ENCODE assay signal across 16 mouse cellular contexts in genomic region chr11:44917059-44917458, GRCm38 (mm10).
DNase-seq lines count a peak whose midpoint lies in the region; ATAC-seq and TF ChIP-seq lines count a peak whose summit lies in the region.
"Had no signal": no experiment of that assay in that cellular context is flagged by ENCODE, and none has a peak within 500 bp of the region (broad histone marks: within the 10 kb centered on the region; RNA-seq: fewer than 3 reads in every experiment).

No protein-coding gene starts in this region.

- no peak for ATAC-seq in lung, postnatal 0 days
- ATAC-seq in neural tube, embryonic 15.5 days (ENCODE audit: low FRiP score), result no peak
- ATAC-seq: intestine, embryonic 16.5 days; midbrain, embryonic 15.5 days had no signal

- WGBS in heart, adult 2 months, result 63% methylated on average over 8 of the region's 8 CpGs
- 57% methylated on average over 8 of the region's 8 CpGs for WGBS in heart, embryonic 10.5 days
- WGBS in lung, postnatal 0 days, result 55% methylated on average over 8 of the region's 8 CpGs
- 74% methylated on average over 8 of the region's 8 CpGs for WGBS in neural tube, embryonic 15.5 days

- no peak overlapping the region for H3K4me3 ChIP-seq in heart, adult 2 months
- no peak overlapping the region for H3K4me3 ChIP-seq in heart, embryonic 10.5 days
- H3K4me3 ChIP-seq in lung, postnatal 0 days (ENCODE audit: low read depth, low read length), result no peak overlapping the region
- H3K4me3 ChIP-seq in neural tube, embryonic 15.5 days (replicated peaks), result no peak overlapping the region
- no peak overlapping the region for H3K4me3 ChIP-seq in left cerebral cortex, adult 2 months
- H3K4me3 ChIP-seq: embryonic facial prominence, embryonic 12.5 days; hindbrain, embryonic 12.5 days; layer of hippocampus, adult 2 months; limb, embryonic 13.5 days; liver, embryonic 15.5 days; midbrain, embryonic 15.5 days had no signal

- no peak for TF ChIP-seq POLR2A in heart, adult 2 months (IDR thresholded peaks at IDR 0.05; ENCODE audit: insufficient read depth, low read depth, low read length)

- TF ChIP-seq CTCF in heart, adult 2 months (IDR thresholded peaks at IDR 0.05), result no peak
- TF ChIP-seq CTCF in lung, postnatal 0 days (IDR thresholded peaks at IDR 0.05), result no peak
- TF ChIP-seq CTCF in left cerebral cortex, adult 2 months (IDR thresholded peaks at IDR 0.05), result no peak

- peak; percentile 50 to 54 for DNase-seq in heart, adult 2 months
- no peak for DNase-seq in heart, embryonic 10.5 days (ENCODE audit: low spot score)
- peak; percentile 7 for DNase-seq in lung, postnatal 0 days (ENCODE audit: low spot score)
- no peak for DNase-seq in lung, adult 18-20 months
- peak; percentile 47 for DNase-seq in gastrocnemius, postnatal 14 days
- DNase-seq in left cerebral cortex, adult 2 months (ENCODE audit: extremely low spot score in 1 of 2, low spot score in 2 of 2), result no peak
- DNase-seq: cerebellum, adult 18-20 months; thymus, adult 18-20 months had no signal

- TF ChIP-seq EP300 in heart, adult 2 months (IDR thresholded peaks at IDR 0.05; ENCODE audit: insufficient read depth, low read depth, low read length), result no peak
- TF ChIP-seq EP300 in lung, postnatal 0 days (IDR thresholded peaks at IDR 0.05), result no peak

- no peaks in the 10 kb centered on the region for H3K79me2 ChIP-seq in heart, adult 2 months (replicated peaks; ENCODE audit: control insufficient read depth, insufficient read depth, low read length)

- peaks cover 5% of the 10 kb centered on the region for H3K4me1 ChIP-seq in heart, adult 2 months (ENCODE audit: control insufficient read depth, insufficient read depth, low read length)
- H3K4me1 ChIP-seq in heart, embryonic 10.5 days, result peaks cover 4% of the 10 kb centered on the region; the same call in 1 of the 2 replicates
- H3K4me1 ChIP-seq in lung, postnatal 0 days (ENCODE audit: insufficient read depth, low read depth, low read length), result no peaks in the 10 kb centered on the region
- H3K4me1 ChIP-seq in neural tube, embryonic 15.5 days, result 0 out of 2 replicates have a peak, but pooled peaks cover 3% of the 10 kb centered on the region
- H3K4me1 ChIP-seq: hindbrain, embryonic 12.5 days; liver, embryonic 15.5 days; midbrain, embryonic 15.5 days had no signal

- no peaks in the 10 kb centered on the region for H3K9me3 ChIP-seq in heart, embryonic 10.5 days
- H3K9me3 ChIP-seq in lung, postnatal 0 days (ENCODE audit: low read length), result no peaks in the 10 kb centered on the region
- H3K9me3 ChIP-seq in neural tube, embryonic 15.5 days (replicated peaks), result no peaks in the 10 kb centered on the region
- H3K9me3 ChIP-seq: embryonic facial prominence, embryonic 12.5 days; hindbrain, embryonic 12.5 days; limb, embryonic 13.5 days; liver, embryonic 15.5 days; midbrain, embryonic 15.5 days had no signal

- intact Hi-C loops in heart, adult 2 months (cut with DNase I), result no loop called here
- intact Hi-C loops in gastrocnemius, postnatal 14 days (cut with DNase I; ENCODE audit: low total_unique reads), result no loop called here
- intact Hi-C loops in left cerebral cortex, adult 2 months (cut with DNase I), result no loop called here

- no peaks in the 10 kb centered on the region for H3K27me3 ChIP-seq in heart, adult 2 months (ENCODE audit: control insufficient read depth, insufficient read depth, low read length)
- no peaks in the 10 kb centered on the region for H3K27me3 ChIP-seq in heart, embryonic 10.5 days (ENCODE audit: insufficient read depth, poor library complexity, severe bottlenecking)
- no peaks in the 10 kb centered on the region for H3K27me3 ChIP-seq in lung, postnatal 0 days (replicated peaks; ENCODE audit: insufficient read depth, low read length)
- no peaks in the 10 kb centered on the region for H3K27me3 ChIP-seq in neural tube, embryonic 15.5 days (replicated peaks)
- H3K27me3 ChIP-seq: hindbrain, embryonic 12.5 days; liver, embryonic 15.5 days; midbrain, embryonic 15.5 days had no signal

- peak overlapping the region; percentile 12; the same call in 1 of the 2 replicates for H3K27ac ChIP-seq in heart, adult 2 months
- no peak overlapping the region for H3K27ac ChIP-seq in heart, embryonic 10.5 days
- no peak overlapping the region for H3K27ac ChIP-seq in lung, postnatal 0 days (ENCODE audit: low read length)
- 0 out of 2 replicates have a peak overlapping the region, but pooled peaks have one; percentile 18 for H3K27ac ChIP-seq in neural tube, embryonic 15.5 days (replicated peaks)
- no peak overlapping the region for H3K27ac ChIP-seq in left cerebral cortex, adult 2 months
- H3K27ac ChIP-seq: embryonic facial prominence, embryonic 12.5 days; hindbrain, embryonic 12.5 days; layer of hippocampus, adult 2 months; limb, embryonic 13.5 days; liver, embryonic 15.5 days; midbrain, embryonic 15.5 days had no signal

- H3K36me3 ChIP-seq in heart, adult 2 months (ENCODE audit: control insufficient read depth, insufficient read depth, low read length), result no peaks in the 10 kb centered on the region; the same call in 1 of the 2 replicates
- no peaks in the 10 kb centered on the region for H3K36me3 ChIP-seq in heart, embryonic 10.5 days
- H3K36me3 ChIP-seq in lung, postnatal 0 days (ENCODE audit: insufficient read depth, low read length), result no peaks in the 10 kb centered on the region
- no peaks in the 10 kb centered on the region for H3K36me3 ChIP-seq in neural tube, embryonic 15.5 days
- H3K36me3 ChIP-seq: embryonic facial prominence, embryonic 12.5 days; hindbrain, embryonic 12.5 days; liver, embryonic 15.5 days; midbrain, embryonic 15.5 days had no signal

- H3K9ac ChIP-seq in heart, adult 2 months (ENCODE audit: low read depth, low read length), result no peak overlapping the region
- H3K9ac ChIP-seq in lung, postnatal 0 days (replicated peaks; ENCODE audit: low read depth), result no peak overlapping the region
- H3K9ac ChIP-seq in neural tube, embryonic 15.5 days (replicated peaks), result no peak overlapping the region
- H3K9ac ChIP-seq: embryonic facial prominence, embryonic 12.5 days; hindbrain, embryonic 12.5 days; limb, embryonic 13.5 days; liver, embryonic 15.5 days; midbrain, embryonic 15.5 days had no signal

- no peak overlapping the region for H3K4me2 ChIP-seq in lung, postnatal 0 days (replicated peaks; ENCODE audit: low read depth, low read length)
- no peak overlapping the region for H3K4me2 ChIP-seq in neural tube, embryonic 15.5 days
- H3K4me2 ChIP-seq: embryonic facial prominence, embryonic 12.5 days; hindbrain, embryonic 12.5 days; limb, embryonic 13.5 days; liver, embryonic 15.5 days; midbrain, embryonic 15.5 days had no signal

Comparison
In these comparisons a context has a peak if more than half of its experiments do, and no peak if none do; other contexts are left out.
1. DNase-seq: peak in heart, adult 2 months (2 of 2), lung, postnatal 0 days (single experiment) and gastrocnemius, postnatal 14 days (single experiment); none in heart, embryonic 10.5 days (single experiment), lung, adult 18-20 months (0 of 2) and left cerebral cortex, adult 2 months (0 of 2).
2. H3K27ac ChIP-seq: peak in heart, adult 2 months (single experiment) and neural tube, embryonic 15.5 days (single experiment); none in heart, embryonic 10.5 days (single experiment), lung, postnatal 0 days (single experiment) and left cerebral cortex, adult 2 months (single experiment).